10 mouse cellular contexts compared by ENCODE assay signal in genomic region chr11:55416609-55417265, GRCm38 (mm10). TPM values are rescaled to one million over a fixed set of nuclear protein-coding genes. Genes with fewer than 3 reads are reported as not detected.
DNase-seq lines count a peak whose midpoint lies in the region; ATAC-seq and TF ChIP-seq lines count a peak whose summit lies in the region.
"Had no signal": no experiment of that assay in that cellular context is flagged by ENCODE, and none has a peak within 500 bp of the region (broad histone marks: within the 10 kb centered on the region; RNA-seq: fewer than 3 reads in every experiment).

No protein-coding gene starts in this region.

- WGBS in forebrain, embryonic 12.5 days: 81% methylated on average over 6 of the region's 6 CpGs
- WGBS in forebrain, embryonic 13.5 days: 87% methylated on average over 6 of the region's 6 CpGs
- WGBS in lung, postnatal 0 days: 34% methylated on average over 6 of the region's 6 CpGs
- WGBS in hindbrain, embryonic 15.5 days: 63% methylated on average over 6 of the region's 6 CpGs
- WGBS in neural tube, embryonic 13.5 days: 71% methylated on average over 6 of the region's 6 CpGs

- H3K27ac ChIP-seq in forebrain, embryonic 12.5 days: no peak overlapping the region
- H3K27ac ChIP-seq in forebrain, embryonic 13.5 days: no peak overlapping the region
- H3K27ac ChIP-seq in lung, postnatal 0 days (ENCODE audit: low read length): peak overlapping the region; percentile 95
- H3K27ac ChIP-seq in hindbrain, embryonic 15.5 days (replicated peaks): peak overlapping the region; percentile 23; the same call in 1 of the 2 replicates
- no peak overlapping the region for H3K27ac ChIP-seq in neural tube, embryonic 13.5 days (replicated peaks)
- H3K27ac ChIP-seq: liver, embryonic 14.5 days had no signal

- H3K9ac ChIP-seq in forebrain, embryonic 12.5 days: peak overlapping the region; percentile 60; the same call in 1 of the 2 replicates
- H3K9ac ChIP-seq in forebrain, embryonic 13.5 days: no peak overlapping the region
- peak overlapping the region; percentile 87 for H3K9ac ChIP-seq in lung, postnatal 0 days (replicated peaks; ENCODE audit: low read depth)
- H3K9ac ChIP-seq in hindbrain, embryonic 15.5 days: no peak overlapping the region; the same call in 1 of the 2 replicates
- H3K9ac ChIP-seq in neural tube, embryonic 13.5 days: peak overlapping the region; percentile 72; the same call in 1 of the 2 replicates
- H3K9ac ChIP-seq: liver, embryonic 14.5 days had no signal

- H3K4me2 ChIP-seq in forebrain, embryonic 12.5 days: no peak overlapping the region
- no peak overlapping the region for H3K4me2 ChIP-seq in forebrain, embryonic 13.5 days
- peak overlapping the region; percentile 68 for H3K4me2 ChIP-seq in lung, postnatal 0 days (replicated peaks; ENCODE audit: low read depth, low read length)
- H3K4me2 ChIP-seq in hindbrain, embryonic 15.5 days: peak overlapping the region; percentile 52; the same call in 1 of the 2 replicates
- H3K4me2 ChIP-seq in neural tube, embryonic 13.5 days: peak overlapping the region; percentile 53

- no peak; the same call in 1 of the 2 replicates for TF ChIP-seq EP300 in lung, postnatal 0 days (IDR thresholded peaks at IDR 0.05)

- TF ChIP-seq CTCF in lung, postnatal 0 days (IDR thresholded peaks at IDR 0.05): no peak

- H3K4me3 ChIP-seq in forebrain, embryonic 12.5 days (replicated peaks): no peak overlapping the region
- H3K4me3 ChIP-seq in forebrain, embryonic 13.5 days: no peak overlapping the region
- H3K4me3 ChIP-seq in lung, postnatal 0 days (ENCODE audit: low read depth, low read length): peak overlapping the region; percentile 72
- H3K4me3 ChIP-seq in hindbrain, embryonic 15.5 days: no peak overlapping the region
- H3K4me3 ChIP-seq in neural tube, embryonic 13.5 days: no peak overlapping the region

- DNase-seq in lung, postnatal 0 days (ENCODE audit: low spot score): peak; percentile 42
- DNase-seq in lung, postnatal 10 days: no peak
- DNase-seq in frontal cortex, postnatal 36 days (ENCODE audit: low spot score in 2 of 2): no peak
- no peak for DNase-seq in thymus, postnatal 0 days (ENCODE audit: low spot score)
- DNase-seq: cerebellum, postnatal 14 days had no signal

- H3K27me3 ChIP-seq in forebrain, embryonic 12.5 days: no peaks in the 10 kb centered on the region
- no peaks in the 10 kb centered on the region for H3K27me3 ChIP-seq in forebrain, embryonic 13.5 days
- H3K27me3 ChIP-seq in lung, postnatal 0 days (replicated peaks; ENCODE audit: insufficient read depth, low read length): no peaks in the 10 kb centered on the region
- no peaks in the 10 kb centered on the region for H3K27me3 ChIP-seq in hindbrain, embryonic 15.5 days
- H3K27me3 ChIP-seq in neural tube, embryonic 13.5 days: no peaks in the 10 kb centered on the region

- no peaks in the 10 kb centered on the region for H3K9me3 ChIP-seq in forebrain, embryonic 12.5 days
- no peaks in the 10 kb centered on the region for H3K9me3 ChIP-seq in forebrain, embryonic 13.5 days (replicated peaks)
- no peaks in the 10 kb centered on the region for H3K9me3 ChIP-seq in lung, postnatal 0 days (ENCODE audit: low read length)
- no peaks in the 10 kb centered on the region for H3K9me3 ChIP-seq in hindbrain, embryonic 15.5 days
- H3K9me3 ChIP-seq in neural tube, embryonic 13.5 days: no peaks in the 10 kb centered on the region

- H3K4me1 ChIP-seq in forebrain, embryonic 12.5 days: peaks cover 36% of the 10 kb centered on the region
- H3K4me1 ChIP-seq in forebrain, embryonic 13.5 days: peaks cover 30% of the 10 kb centered on the region
- H3K4me1 ChIP-seq in lung, postnatal 0 days (ENCODE audit: insufficient read depth, low read depth, low read length): peaks cover 30% of the 10 kb centered on the region; the same call in 1 of the 2 replicates
- H3K4me1 ChIP-seq in hindbrain, embryonic 15.5 days (replicated peaks): peaks cover 34% of the 10 kb centered on the region
- peaks cover 56% of the 10 kb centered on the region for H3K4me1 ChIP-seq in neural tube, embryonic 13.5 days (replicated peaks)

- no peaks in the 10 kb centered on the region for H3K36me3 ChIP-seq in forebrain, embryonic 12.5 days (replicated peaks)
- H3K36me3 ChIP-seq in forebrain, embryonic 13.5 days (ENCODE audit: poor library complexity, severe bottlenecking): no peaks in the 10 kb centered on the region
- H3K36me3 ChIP-seq in lung, postnatal 0 days (ENCODE audit: insufficient read depth, low read length): no peaks in the 10 kb centered on the region
- no peaks in the 10 kb centered on the region for H3K36me3 ChIP-seq in hindbrain, embryonic 15.5 days
- no peaks in the 10 kb centered on the region for H3K36me3 ChIP-seq in neural tube, embryonic 13.5 days

- ATAC-seq in forebrain, embryonic 12.5 days (ENCODE audit: low FRiP score): no peak
- ATAC-seq in forebrain, embryonic 13.5 days: no peak
- no peak for ATAC-seq in lung, postnatal 0 days
- no peak for ATAC-seq in hindbrain, embryonic 15.5 days (ENCODE audit: low FRiP score, low read depth)
- no peak for ATAC-seq in neural tube, embryonic 13.5 days (ENCODE audit: low read depth)

RNA-seq across cellular contexts. Expression of gene Sparc, which starts 6.2 kb away (rescaled TPM):
- 329 and 395 TPM in 2 replicates for polyA plus RNA-seq in forebrain, embryonic 12.5 days (2016; fragmentation: Nextera tagmentation; extraction: Ambion mirVana)
- 273 and 289 TPM in 2 replicates for polyA plus RNA-seq in forebrain, embryonic 13.5 days (2015; fragmentation: Nextera tagmentation; extraction: Ambion mirVana)
- polyA plus RNA-seq in lung, postnatal 0 days (2015; fragmentation: Nextera tagmentation; extraction: Ambion mirVana): 3,302 and 3,486 TPM in 2 replicates
- 578 and 599 TPM in 2 replicates for polyA plus RNA-seq in hindbrain, embryonic 15.5 days (2015; fragmentation: Nextera tagmentation; extraction: Ambion mirVana)
- polyA plus RNA-seq in neural tube, embryonic 13.5 days (2015; fragmentation: Nextera tagmentation; extraction: Ambion mirVana): 730 and 747 TPM in 2 replicates
- 297 TPM in 2 replicates for polyA plus RNA-seq in thymus, postnatal 0 days (2015; fragmentation: Nextera tagmentation; extraction: Ambion mirVana)

RNA-seq across cellular contexts. Expression of gene Atox1, which starts 44.3 kb away (rescaled TPM):
- 211 TPM in 2 replicates for polyA plus RNA-seq in forebrain, embryonic 12.5 days (2016; fragmentation: Nextera tagmentation; extraction: Ambion mirVana)
- polyA plus RNA-seq in forebrain, embryonic 13.5 days (2015; fragmentation: Nextera tagmentation; extraction: Ambion mirVana): 260 and 278 TPM in 2 replicates
- polyA plus RNA-seq in lung, postnatal 0 days (2015; fragmentation: Nextera tagmentation; extraction: Ambion mirVana): 440 and 498 TPM in 2 replicates
- polyA plus RNA-seq in hindbrain, embryonic 15.5 days (2015; fragmentation: Nextera tagmentation; extraction: Ambion mirVana): 275 and 278 TPM in 2 replicates
- 281 and 343 TPM in 2 replicates for polyA plus RNA-seq in neural tube, embryonic 13.5 days (2015; fragmentation: Nextera tagmentation; extraction: Ambion mirVana)
- polyA plus RNA-seq in thymus, postnatal 0 days (2015; fragmentation: Nextera tagmentation; extraction: Ambion mirVana): 449 and 452 TPM in 2 replicates

RNA-seq across cellular contexts. Expression of gene G3bp1, which starts 52.7 kb away (rescaled TPM):
- polyA plus RNA-seq in forebrain, embryonic 12.5 days (2016; fragmentation: Nextera tagmentation; extraction: Ambion mirVana): 239 and 249 TPM in 2 replicates
- 182 and 199 TPM in 2 replicates for polyA plus RNA-seq in forebrain, embryonic 13.5 days (2015; fragmentation: Nextera tagmentation; extraction: Ambion mirVana)
- polyA plus RNA-seq in lung, postnatal 0 days (2015; fragmentation: Nextera tagmentation; extraction: Ambion mirVana): 47.7 and 52.5 TPM in 2 replicates
- polyA plus RNA-seq in hindbrain, embryonic 15.5 days (2015; fragmentation: Nextera tagmentation; extraction: Ambion mirVana): 100 TPM in 2 replicates
- polyA plus RNA-seq in neural tube, embryonic 13.5 days (2015; fragmentation: Nextera tagmentation; extraction: Ambion mirVana): 111 and 119 TPM in 2 replicates
- polyA plus RNA-seq in thymus, postnatal 0 days (2015; fragmentation: Nextera tagmentation; extraction: Ambion mirVana): 149 and 159 TPM in 2 replicates

Comparison
In these comparisons a context has a peak if more than half of its experiments do, and no peak if none do; other contexts are left out.
1. H3K9ac ChIP-seq: peak in forebrain, embryonic 12.5 days (single experiment), lung, postnatal 0 days (single experiment) and neural tube, embryonic 13.5 days (single experiment); none in forebrain, embryonic 13.5 days (single experiment) and hindbrain, embryonic 15.5 days (single experiment).
2. H3K27ac ChIP-seq: peak in lung, postnatal 0 days (single experiment) and hindbrain, embryonic 15.5 days (single experiment); none in forebrain, embryonic 12.5 days (single experiment), forebrain, embryonic 13.5 days (single experiment) and neural tube, embryonic 13.5 days (single experiment).
3. H3K4me2 ChIP-seq: peak in lung, postnatal 0 days (single experiment), hindbrain, embryonic 15.5 days (single experiment) and neural tube, embryonic 13.5 days (single experiment); none in forebrain, embryonic 12.5 days (single experiment) and forebrain, embryonic 13.5 days (single experiment).